ENCODE assay signal across 7 mouse cellular contexts in the genomic region with DNA sequence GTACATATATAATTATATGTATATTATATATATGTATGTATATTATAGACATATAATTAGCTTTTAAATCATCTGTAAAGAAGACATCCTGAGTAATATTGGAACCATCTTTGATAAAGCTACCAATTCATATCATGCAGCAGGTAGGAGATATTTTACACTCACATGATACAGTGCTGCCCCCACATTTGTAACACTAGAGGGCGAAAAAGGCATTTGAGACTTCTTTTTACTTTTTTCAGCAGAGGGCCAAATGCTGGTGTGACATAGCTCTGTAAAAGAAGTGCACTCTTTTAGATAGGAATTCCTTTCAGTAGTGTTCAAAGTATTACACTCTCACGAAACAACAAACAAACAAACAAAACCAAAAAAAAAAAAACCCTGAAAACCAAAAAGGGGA. TPM values are rescaled to one million over a fixed set of nuclear protein-coding genes. Genes with fewer than 3 reads are reported as not detected.
DNase-seq lines count a peak whose midpoint lies in the region; ATAC-seq and TF ChIP-seq lines count a peak whose summit lies in the region.

No protein-coding gene starts in this region.

- peak; percentile 42 for TF ChIP-seq CTCF in E14TG2a.4 (conservative IDR thresholded peaks at IDR 0.05; ENCODE audit: low read length)

- H3K36me3 ChIP-seq in E14TG2a.4 (ENCODE audit: insufficient read depth, low read length) = no peaks in the 10 kb centered on the region
- no peaks in the 10 kb centered on the region for H3K36me3 ChIP-seq in forebrain, embryonic 16.5 days (ENCODE audit: control insufficient read depth, insufficient read depth)

- no peak overlapping the region for H3K9ac ChIP-seq in forebrain, embryonic 16.5 days (replicated peaks; ENCODE audit: low read depth, low read length)

- 24% methylated on average over 2 of the region's 2 CpGs for WGBS in forebrain, embryonic 16.5 days

- H3K4me1 ChIP-seq in E14TG2a.4 (replicated peaks; ENCODE audit: low read depth, low read length) = peaks cover 10% of the 10 kb centered on the region
- peaks cover 12% of the 10 kb centered on the region for H3K4me1 ChIP-seq in forebrain, embryonic 16.5 days (replicated peaks; ENCODE audit: control insufficient read depth, insufficient read depth, low read length)

- no peaks in the 10 kb centered on the region for H3K27me3 ChIP-seq in E14TG2a.4 (ENCODE audit: insufficient read depth, low read length)
- H3K27me3 ChIP-seq in forebrain, embryonic 16.5 days (replicated peaks; ENCODE audit: control insufficient read depth, insufficient read depth, low read length) = no peaks in the 10 kb centered on the region

- no peak overlapping the region for H3K4me3 ChIP-seq in E14TG2a.4 (replicated peaks; ENCODE audit: low read length)
- H3K4me3 ChIP-seq in forebrain, embryonic 16.5 days (replicated peaks; ENCODE audit: low read length) = no peak overlapping the region

- no peaks in the 10 kb centered on the region for H3K9me3 ChIP-seq in E14TG2a.4 (ENCODE audit: low read length)
- H3K9me3 ChIP-seq in forebrain, embryonic 16.5 days (ENCODE audit: control insufficient read depth, low read length) = no peaks in the 10 kb centered on the region

- H3K4me2 ChIP-seq in forebrain, embryonic 16.5 days (ENCODE audit: low read length) = no peak overlapping the region

- no peak overlapping the region for H3K27ac ChIP-seq in forebrain, embryonic 16.5 days (ENCODE audit: low read length)

- peak; percentile 11; the same call in 1 of the 2 replicates for ATAC-seq in forebrain, embryonic 16.5 days

- intact Hi-C loops in left cerebral cortex, postnatal 25 days (cut with DNase I) = loop anchor here (5.0 kb wide), 3 partner anchors 41 to 266 kb away; a partner anchor contains a TSS

- peak; percentile 16 to 73 for DNase-seq in layer of hippocampus, adult 18-20 months (ENCODE audit: low spot score in 2 of 2)
- no peak for DNase-seq in layer of hippocampus, postnatal 25 days (ENCODE audit: extremely low spot score in 1 of 2, low spot score in 1 of 2)
- DNase-seq in T-cell, adult 2 months (ENCODE audit: low spot score) = peak; percentile 49
- DNase-seq in left cerebral cortex, postnatal 25 days (ENCODE audit: low spot score in 2 of 2) = peak; percentile 42 to 72
- DNase-seq in thymus, postnatal 10 days (ENCODE audit: low spot score in 2 of 2) = peak; percentile 15 to 41

RNA-seq across cellular contexts. Expression of a gene that starts 0.9 kb away (rescaled TPM):
- total RNA-seq in layer of hippocampus, adult 18-20 months (2021) = 10 to 100 TPM; 34.4 to 34.7 TPM
- 10 to 100 TPM; 35.2 to 39.9 TPM for total RNA-seq in layer of hippocampus, postnatal 25 days (2021)
- polyA plus RNA-seq in forebrain, embryonic 16.5 days (2015; fragmentation: Nextera tagmentation; extraction: Ambion mirVana) = 54.4 and 56.7 TPM in 2 replicates
- total RNA-seq in left cerebral cortex, postnatal 25 days (2021) = 10 to 100 TPM; 41.8 to 41.9 TPM

RNA-seq across cellular contexts. Expression of a gene that starts 1.1 kb away (rescaled TPM):
- 10 to 100 TPM; 16.0 to 18.3 TPM for total RNA-seq in layer of hippocampus, adult 18-20 months (2021)
- 10 to 100 TPM; 17.0 to 19.1 TPM for total RNA-seq in layer of hippocampus, postnatal 25 days (2021)
- polyA plus RNA-seq in forebrain, embryonic 16.5 days (2015; fragmentation: Nextera tagmentation; extraction: Ambion mirVana) = 40.8 and 42.8 TPM in 2 replicates
- total RNA-seq in left cerebral cortex, postnatal 25 days (2021) = 10 to 100 TPM; 14.9 to 19.0 TPM

RNA-seq across cellular contexts. Expression of a gene that starts 16.1 kb away (rescaled TPM):
- 1 to 10 TPM; 2.4 to 2.9 TPM for total RNA-seq in layer of hippocampus, adult 18-20 months (2021)
- 1 to 10 TPM; 1.9 to 3.1 TPM for total RNA-seq in layer of hippocampus, postnatal 25 days (2021)
- 1.0 and 1.2 TPM in 2 replicates for polyA plus RNA-seq in forebrain, embryonic 16.5 days (2015; fragmentation: Nextera tagmentation; extraction: Ambion mirVana)
- total RNA-seq in left cerebral cortex, postnatal 25 days (2021) = 1 to 10 TPM; 1.8 to 2.3 TPM

Comparison
In these comparisons a context has a peak if more than half of its experiments do, and no peak if none do; other contexts are left out.
1. DNase-seq: peak in layer of hippocampus, adult 18-20 months (2 of 2), T-cell, adult 2 months (single experiment), left cerebral cortex, postnatal 25 days (2 of 2) and thymus, postnatal 10 days (2 of 2); none in layer of hippocampus, postnatal 25 days (0 of 2).